Mouse (Mus musculus): ENCODE data around the gene Hecw2.

Hecw2 gene

DNA sequence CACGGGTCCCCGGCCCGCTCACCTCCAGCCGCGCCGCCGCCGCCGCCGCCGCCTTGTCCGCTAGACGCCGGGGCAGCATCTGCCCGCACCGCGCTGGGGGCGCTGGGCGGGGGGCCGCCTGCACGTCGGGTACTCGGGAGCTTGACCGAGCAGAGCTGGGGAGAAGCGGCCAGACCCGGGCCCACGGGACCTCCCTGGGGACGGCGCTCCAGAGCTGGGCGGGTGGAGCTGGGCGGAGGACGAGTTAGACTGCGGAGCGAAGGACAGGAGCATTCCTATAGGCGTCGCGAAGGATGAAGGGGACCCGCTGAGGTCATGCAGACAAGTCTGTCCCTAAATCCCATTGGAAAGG, at the start of gene Hecw2:
Gene Hecw2, minus strand, starts transcription at position 215 of the 352 bp plus-strand sequence.
- peak; percentile 6 for DNase-seq (ENCODE audit: low spot score)

DNA sequence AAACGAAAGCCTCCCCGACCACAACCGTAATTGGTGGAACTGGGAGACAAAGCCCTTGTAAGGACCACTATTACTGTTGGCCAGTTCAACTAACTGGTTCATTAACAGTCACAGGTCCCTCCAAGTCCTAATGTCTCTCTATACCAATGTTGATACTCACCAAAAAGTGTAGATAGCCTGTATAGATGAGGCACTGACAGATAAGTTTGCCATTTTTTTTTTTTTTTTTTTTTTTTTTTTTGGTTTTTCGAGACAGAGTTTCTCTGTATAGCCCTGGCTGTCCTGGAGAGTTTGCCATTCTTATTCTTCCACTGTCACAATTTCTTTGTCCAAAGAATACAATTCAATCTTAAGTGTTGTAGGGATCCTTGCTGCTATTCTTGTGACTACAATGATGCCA, 47.8 kb upstream of the Hecw2 start:
- DNase-seq (ENCODE audit: low spot score): no peak

DNA sequence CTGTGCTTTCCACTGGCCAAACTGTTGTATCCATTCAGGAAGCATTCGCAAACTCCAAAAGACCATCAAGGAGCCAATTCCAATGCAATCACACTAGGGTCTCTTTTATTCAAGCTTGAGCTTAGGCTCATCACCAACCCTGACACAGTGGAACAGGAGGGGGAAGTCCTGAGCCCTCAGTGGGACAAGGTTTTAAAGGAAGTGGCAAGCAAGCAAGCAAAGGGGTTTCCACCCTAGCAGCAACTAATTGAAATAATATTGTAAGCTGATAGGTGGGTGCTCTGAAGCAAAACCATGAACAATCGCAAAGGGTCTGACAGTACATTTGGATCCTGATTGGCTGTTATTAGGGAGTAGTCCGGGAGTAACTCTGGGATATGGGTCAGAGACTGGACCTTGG, 25.3 kb upstream of the Hecw2 start:
- no peak for DNase-seq (ENCODE audit: low spot score)

- peak; percentile 10 for DNase-seq (ENCODE audit: low spot score)
Measured at GRCm38 (mm10) chr1:54194183-54194953, 600 bp downstream of the Hecw2 start.

- no peak for DNase-seq (ENCODE audit: low spot score)
Measured at GRCm38 (mm10) chr1:54193191-54193770, 1.7 kb downstream of the Hecw2 start.

- no peak for DNase-seq (ENCODE audit: low spot score)
Measured at GRCm38 (mm10) chr1:54187579-54187978, 7.4 kb downstream of the Hecw2 start.

DNA sequence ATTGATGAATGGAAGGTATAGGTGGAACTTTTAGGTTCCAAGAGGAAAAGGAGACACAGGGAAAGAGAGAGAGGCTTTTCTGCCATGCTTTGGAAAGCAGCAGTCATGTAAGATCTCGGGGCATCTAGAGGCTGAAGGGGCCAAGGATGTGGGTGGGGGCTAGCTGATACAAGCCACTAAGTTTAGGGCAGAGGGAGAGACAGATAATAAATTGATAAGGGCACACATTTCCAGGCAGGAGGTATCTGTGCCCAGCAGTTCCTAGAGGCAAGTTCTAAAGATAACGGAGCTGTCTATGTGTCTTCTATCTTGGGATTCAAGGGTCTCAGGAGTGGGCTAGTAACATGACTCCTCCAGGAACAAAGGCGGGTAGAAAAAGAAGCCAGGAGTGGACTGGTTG, 8.6 kb downstream of the Hecw2 start:
- no peak for DNase-seq (ENCODE audit: low spot score)

GRCm38 (mm10) chr1:54180663-54181062, 14.3 kb downstream of the Hecw2 start:
- no peak for DNase-seq (ENCODE audit: low spot score)

DNA sequence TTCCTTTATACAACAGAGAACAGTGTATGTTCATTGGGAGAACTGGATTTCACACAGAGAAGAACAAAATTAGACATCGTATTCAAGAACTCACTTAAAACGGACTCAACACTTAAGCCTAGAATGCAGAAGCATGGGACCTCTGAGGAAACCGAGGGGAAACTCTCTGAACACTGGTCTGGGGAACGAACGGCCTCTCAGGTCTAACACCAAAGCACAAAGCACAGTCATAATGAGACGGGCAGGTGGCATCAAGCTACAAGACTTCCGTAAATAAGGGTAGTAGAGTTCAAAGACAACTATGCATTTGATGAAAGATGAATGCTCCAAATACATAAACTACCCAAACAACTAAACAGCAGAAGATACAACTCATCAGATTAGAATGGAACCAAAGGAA, 15.8 kb downstream of the Hecw2 start:
- no peak for DNase-seq (ENCODE audit: low spot score)

DNA sequence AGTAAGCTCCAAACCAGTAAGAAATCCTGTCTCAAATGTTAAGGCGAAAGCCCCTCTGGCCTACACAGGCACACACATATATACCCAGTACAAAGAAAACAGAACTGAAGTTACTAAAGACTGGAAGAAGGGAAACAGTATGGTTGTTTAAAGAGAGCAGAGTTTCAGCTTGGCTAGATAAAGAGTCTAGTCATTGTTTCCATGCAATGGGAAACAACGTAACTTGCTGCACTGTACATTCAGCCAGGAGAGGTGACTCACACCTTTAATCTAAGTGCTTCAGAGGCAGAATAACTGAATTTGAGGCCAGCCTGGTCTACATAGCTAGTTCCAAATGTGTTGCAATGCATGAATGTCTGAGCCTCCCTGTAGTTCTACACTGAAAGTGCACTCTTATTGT, 18.4 kb downstream of the Hecw2 start:
- no peak for DNase-seq (ENCODE audit: low spot score)

DNA sequence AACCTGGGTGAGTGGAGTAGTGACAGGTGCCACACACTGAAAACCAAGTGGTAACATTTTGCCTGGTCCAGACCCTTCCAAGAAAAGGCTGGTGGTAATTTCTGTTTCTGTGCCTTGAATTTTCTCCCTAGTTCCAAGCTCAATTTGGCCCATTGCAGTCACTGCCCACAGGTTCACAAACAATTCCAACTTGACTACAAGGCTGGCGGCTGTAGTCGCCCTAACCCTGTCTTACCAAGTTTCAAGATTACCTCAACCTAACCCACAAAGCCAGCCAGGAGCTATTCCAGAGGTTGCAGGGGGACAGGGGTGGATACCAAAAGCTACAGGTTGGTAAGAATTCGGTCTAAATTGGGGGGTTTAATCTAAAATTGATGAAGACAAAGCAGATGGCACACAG, 27.0 kb downstream of the Hecw2 start:
- no peak for DNase-seq (ENCODE audit: low spot score)

- no peak for DNase-seq (ENCODE audit: low spot score)
Measured at GRCm38 (mm10) chr1:54159531-54159930, 35.4 kb downstream of the Hecw2 start.

DNA sequence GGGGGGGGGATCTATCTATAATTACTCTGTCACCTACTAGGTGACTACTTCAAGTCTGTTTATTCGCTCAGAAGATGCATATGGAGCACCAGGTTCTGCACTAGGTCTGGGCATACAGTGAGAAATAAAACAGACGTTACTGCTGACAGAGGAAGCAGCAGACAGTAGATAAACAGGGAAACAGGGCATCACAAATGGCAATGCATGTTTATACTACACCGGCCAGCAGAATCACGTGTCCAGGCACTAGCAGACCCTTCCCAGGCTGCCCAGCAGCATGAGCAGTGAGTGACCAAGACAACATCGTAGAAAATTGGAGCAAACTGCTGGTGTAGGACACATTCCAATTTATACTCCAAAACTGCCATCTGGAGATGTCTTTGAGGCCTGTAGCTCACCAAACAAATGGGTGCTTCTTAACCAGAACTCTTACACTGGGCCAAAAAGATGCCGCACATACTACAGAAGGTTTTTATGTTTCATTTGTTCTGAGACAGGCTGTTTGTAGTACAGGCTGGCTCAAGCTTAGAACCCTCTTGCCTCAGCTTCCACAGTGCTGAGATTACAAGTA, 41.7 kb downstream of the Hecw2 start:
- DNase-seq (ENCODE audit: low spot score): no peak

- no peak for DNase-seq (ENCODE audit: low spot score)
Measured at GRCm38 (mm10) chr1:54145106-54145505, 49.9 kb downstream of the Hecw2 start.

DNA sequence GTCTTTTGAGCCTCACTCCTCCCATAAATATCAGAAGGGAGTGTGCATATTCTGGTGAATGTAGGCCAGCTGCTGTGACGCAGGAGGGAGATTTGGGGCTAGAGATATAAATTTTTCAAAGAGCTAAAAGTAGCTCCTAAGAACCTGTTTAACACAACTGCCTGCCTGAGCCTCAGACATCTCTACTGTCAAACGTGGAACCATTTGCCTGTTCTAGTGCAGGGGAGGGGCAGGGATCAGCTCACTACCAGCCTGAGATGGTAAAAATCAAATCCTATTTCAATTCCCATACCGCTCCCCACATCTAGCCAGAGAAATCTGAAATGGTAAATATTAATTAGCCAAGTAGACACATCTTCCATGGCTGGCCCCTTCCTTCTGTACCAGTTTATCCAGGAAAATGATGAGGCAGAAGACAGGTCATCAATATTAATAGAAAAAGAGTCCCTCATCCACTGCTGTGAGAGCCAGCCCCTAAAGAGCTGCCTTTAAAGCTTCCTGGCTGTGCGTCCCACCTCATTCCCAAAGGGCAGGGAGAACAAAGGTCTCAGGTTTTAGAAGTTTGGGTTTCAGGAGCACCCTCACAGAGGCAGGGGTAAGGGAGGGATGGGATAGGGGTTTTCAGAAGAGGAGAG, 61.0 kb downstream of the Hecw2 start:
- DNase-seq (ENCODE audit: low spot score): no peak

DNA sequence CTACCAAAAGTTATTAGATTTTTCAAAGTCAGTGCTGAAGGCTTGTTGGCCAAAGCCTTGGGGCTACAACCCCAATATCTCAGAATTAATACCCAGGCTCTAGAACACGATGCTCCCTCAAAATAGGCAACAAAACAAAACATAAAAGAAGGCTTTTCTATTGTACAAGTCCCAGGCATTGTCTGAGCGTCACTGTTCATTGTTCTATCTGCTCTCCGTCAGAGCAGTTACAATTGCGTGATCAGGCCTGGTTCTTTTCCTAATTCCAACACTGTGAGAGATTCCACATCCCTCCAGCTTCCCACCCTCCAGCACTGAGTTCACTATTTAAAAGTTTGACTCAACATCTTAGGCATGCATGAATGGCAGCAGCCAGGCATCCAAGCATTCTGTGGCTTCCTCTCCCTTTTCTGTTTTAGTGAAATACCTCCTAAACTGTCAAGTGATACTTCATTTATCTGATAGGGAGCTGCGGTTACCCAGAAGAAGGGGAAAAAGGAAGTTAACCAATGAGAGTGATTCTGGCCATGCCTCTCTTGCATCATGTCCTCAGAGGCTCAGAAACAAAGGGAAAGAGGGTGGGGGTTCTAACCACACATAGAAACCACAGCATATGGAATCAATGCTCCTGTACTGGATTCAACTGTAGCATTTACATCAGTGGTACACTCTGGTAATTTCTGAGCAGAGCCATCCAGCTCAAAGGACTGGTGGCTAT, 66.1 kb downstream of the Hecw2 start:
- DNase-seq (ENCODE audit: low spot score): no peak

- DNase-seq (ENCODE audit: low spot score): no peak
Measured at GRCm38 (mm10) chr1:54126991-54127742, 67.8 kb downstream of the Hecw2 start.

- no peak for DNase-seq (ENCODE audit: low spot score)
Measured at GRCm38 (mm10) chr1:54122551-54122950, 72.4 kb downstream of the Hecw2 start.

DNA sequence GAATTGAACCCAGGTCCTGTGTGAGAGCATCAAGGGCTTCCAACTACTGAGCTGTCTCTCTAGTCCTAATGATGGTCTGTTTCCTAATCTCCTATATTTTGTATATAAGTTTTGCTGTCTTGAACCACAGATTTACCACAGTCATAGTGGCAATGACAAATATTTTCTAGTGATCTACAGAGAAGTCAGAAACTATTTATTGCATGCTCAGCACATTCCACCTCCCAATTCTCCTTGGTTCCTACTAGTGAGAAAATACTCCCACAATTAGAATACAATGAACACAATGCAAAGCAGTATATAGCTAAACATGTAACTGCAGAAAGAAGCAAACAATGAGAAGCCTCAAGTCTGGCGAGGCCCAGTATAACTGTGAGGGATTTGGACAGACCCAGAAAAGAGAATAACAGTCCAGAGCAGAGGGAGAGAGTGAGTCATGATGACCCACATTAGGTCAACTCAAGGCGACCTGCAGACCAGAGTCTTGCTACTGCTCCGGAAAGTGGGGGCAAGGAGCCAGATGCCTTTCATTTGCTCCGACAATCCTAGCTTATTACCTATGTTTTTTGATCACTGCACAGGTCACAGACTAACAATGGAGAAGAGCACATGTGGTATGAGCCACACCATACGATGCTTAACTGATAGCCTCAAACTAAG, 73.8 kb downstream of the Hecw2 start:
- no peak for DNase-seq (ENCODE audit: low spot score)

- DNase-seq (ENCODE audit: low spot score): no peak
Measured at GRCm38 (mm10) chr1:54119638-54120320, 75.2 kb downstream of the Hecw2 start.
